Mouse (Mus musculus) telencephalon, adult 2 months (tissue): ENCODE measurements around the gene Hoxc9.

ENCODE experiments used
- DNase-seq: peaks from one replicate; pipeline ENCODE4 v3.0.0-alpha.2; 2011; ENCODE audit warnings: low read depth, low spot score

Hoxc9 gene

GRCm38 (mm10) chr15:102976631-102977422 lies 588 bp downstream of the Hoxc9 start:
- no peak for DNase-seq

DNA sequence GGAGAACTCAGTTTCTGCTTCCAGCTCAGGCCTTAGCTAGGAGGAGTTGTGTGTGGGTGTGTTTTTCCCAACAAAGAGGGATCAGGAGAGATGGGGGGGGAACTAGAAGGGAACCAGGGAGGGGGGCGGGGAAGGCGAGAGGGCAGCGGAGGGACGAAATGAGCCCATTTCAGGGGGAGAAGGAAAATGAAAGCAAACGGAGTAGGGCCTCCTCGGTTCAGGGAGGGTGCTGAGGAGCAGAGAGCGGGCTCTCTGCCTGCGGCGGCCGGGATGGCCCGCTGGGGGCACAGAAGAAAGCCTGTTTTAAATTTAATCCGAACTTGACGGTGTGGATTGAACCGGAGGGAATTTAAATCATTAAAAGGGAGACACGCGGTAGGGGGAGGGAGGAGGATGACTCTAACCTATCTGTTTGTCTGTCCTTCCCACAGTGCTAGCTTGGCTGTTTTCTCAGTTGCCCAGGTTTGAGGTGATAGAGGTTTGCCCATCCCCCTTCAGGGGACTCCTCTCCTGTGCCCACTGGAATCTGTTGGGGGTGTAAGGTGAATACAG lies 1.3 kb downstream of the Hoxc9 start:
- DNase-seq: no peak

DNA sequence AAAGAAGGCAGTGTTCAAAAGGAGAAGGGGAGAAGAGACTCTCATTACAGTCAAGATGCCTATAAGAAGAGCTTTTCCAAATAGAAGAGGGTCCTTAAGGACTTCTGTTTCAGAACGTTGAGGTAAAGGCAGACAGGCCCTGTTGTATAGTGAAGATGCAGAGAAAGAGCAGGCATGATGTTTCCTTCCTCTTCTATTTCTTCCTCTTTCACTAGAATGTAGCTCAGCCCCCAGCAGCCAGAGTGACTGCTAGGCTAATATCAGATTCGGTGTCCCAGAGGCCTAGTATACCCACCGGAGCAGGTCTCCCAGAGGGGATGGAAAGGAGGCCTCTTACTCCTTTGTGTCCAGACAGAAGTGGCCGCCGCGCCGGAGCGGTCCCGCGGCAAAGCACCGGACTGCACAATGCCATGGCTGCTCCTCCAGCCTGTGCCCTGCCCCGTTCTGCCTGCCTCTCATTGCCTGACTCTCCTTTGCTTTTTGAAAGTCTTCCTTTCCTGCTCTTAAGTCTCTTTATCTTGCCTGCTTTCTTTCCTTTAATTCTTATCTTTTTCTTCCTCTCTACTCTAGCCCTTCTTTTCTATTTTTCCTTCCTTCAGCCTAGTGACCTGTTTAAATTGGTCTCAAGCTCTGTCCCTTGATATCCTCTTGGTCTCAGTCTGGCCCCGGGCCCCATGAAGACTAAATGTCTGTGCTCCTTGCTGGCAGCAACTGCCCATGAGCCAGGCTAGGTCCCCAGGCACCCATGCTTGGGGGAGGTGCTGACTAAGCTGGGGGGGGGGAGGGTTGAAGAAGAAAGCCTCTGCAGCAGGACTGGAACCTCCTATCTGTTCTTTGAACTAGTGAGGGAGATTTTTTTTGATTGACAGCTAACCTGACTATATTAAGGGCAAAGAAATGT lies 2.6 kb downstream of the Hoxc9 start:
- no peak for DNase-seq

DNA sequence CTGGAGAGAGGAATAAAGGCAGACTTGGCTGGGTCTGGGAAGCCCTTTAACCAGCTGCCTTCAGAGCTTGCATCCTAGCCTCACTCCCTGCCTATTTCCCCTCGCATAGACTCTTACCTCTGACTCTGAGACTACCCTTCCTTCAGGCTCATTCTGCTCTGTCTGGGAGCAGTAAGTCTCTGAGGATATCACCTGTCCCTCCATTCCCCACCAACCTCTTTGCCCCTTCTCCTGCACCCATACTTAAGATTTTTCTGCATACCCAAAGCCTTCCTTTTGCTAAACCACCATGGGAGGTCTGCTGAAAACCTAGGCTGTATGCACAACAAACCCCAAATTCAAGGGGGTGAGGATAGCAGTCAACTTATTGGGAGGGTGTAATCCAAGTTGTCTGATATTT lies 3.7 kb downstream of the Hoxc9 start:
- no peak for DNase-seq

GRCm38 (mm10) chr15:102980352-102980751 lies 4.1 kb downstream of the Hoxc9 start:
- no peak for DNase-seq

GRCm38 (mm10) chr15:102980912-102981311 lies 4.7 kb downstream of the Hoxc9 start:
- DNase-seq: no peak

DNA sequence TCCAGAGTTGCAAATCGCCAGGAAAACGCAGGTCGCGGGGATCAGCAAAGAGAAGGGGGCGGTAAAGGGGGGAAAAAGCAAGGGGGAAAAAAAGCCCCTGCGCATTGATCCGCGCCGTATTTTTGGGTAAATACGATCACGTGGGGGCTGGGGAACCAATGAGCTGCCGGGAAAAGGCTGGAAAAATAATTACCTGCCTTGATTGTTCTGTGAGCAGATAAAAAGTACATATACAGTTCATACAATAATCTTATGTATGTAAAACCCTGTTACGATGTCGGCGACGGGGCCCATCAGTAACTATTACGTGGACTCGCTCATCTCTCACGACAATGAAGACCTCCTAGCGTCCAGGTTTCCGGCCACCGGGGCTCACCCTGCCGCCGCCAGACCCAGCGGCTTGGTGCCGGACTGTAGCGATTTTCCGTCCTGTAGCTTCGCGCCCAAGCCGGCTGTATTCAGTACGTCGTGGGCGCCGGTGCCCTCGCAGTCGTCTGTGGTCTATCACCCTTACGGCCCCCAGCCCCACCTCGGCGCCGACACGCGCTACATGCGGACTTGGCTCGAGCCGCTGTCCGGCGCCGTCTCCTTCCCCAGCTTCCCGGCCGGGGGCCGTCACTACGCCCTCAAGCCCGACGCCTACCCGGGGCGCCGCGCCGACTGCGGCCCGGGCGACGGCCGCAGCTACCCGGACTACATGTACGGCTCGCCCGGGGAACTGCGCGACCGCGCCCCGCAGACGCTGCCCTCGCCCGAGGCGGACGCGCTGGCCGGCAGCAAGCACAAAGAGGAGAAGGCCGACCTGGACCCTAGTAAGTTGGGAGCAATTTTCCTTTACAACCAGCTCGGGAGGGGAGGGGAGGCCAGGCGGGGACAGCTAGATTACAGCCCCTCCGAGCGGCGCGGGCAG lies 5.4 kb downstream of the Hoxc9 start:
- DNase-seq: no peak

DNA sequence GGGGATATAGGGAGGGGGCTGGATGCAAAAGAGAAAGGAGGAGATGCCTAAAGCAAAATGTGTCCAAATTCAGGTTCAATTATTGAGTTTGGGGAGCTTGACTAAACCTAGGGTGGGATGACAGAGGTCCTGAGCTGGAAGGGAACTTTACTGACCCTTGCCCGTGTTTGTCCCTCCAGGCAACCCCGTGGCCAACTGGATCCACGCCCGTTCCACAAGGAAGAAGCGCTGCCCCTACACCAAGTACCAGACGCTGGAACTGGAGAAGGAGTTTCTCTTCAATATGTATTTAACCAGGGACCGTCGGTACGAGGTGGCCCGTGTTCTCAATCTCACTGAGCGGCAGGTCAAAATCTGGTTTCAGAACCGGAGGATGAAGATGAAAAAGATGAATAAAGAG lies 7.5 kb downstream of the Hoxc9 start:
- DNase-seq: no peak

DNA sequence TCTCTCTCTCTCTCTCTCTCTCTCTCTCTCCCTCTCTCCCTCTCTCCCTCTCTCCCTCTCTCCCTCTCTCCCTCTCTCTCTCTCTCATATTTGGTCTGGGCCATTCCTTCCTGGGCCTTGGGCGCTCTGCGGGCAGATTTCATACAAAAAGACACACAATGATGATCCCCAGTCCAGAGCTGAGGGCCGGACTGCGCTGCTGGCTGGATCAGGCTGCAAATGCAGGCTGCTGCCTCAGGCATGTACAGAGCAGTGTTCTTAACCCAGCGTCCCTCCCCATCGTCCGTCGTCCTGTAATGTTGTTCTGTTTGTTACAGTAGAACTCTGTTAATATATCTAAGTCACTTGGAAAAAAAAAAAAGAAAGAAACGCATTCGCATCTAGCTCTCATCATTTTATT lies 8.3 kb downstream of the Hoxc9 start:
- DNase-seq: no peak

GRCm38 (mm10) chr15:102984925-102985324 lies 8.7 kb downstream of the Hoxc9 start:
- no peak for DNase-seq

GRCm38 (mm10) chr15:102987124-102987833 lies 11.0 kb downstream of the Hoxc9 start:
- DNase-seq: peak; percentile 32

DNA sequence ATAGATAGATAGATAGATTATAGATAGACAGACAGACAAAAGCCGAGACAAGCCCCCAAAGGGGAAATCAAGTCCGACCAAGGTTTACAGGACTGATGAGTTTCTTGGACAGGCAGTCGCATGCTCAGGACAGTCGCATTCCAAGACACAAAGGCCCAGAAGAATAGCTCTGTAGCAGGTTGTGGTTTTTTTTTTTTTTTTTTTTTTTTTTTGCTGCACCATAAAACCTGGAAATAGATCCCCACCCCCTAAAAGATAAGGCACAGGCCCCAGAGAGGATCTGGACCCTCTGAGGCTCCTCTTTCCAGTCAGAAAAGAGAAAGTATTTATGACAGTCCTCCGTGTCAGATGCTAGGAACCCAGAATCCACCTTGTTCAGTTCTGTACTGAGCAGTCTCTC lies 11.8 kb downstream of the Hoxc9 start:
- DNase-seq: no peak

DNA sequence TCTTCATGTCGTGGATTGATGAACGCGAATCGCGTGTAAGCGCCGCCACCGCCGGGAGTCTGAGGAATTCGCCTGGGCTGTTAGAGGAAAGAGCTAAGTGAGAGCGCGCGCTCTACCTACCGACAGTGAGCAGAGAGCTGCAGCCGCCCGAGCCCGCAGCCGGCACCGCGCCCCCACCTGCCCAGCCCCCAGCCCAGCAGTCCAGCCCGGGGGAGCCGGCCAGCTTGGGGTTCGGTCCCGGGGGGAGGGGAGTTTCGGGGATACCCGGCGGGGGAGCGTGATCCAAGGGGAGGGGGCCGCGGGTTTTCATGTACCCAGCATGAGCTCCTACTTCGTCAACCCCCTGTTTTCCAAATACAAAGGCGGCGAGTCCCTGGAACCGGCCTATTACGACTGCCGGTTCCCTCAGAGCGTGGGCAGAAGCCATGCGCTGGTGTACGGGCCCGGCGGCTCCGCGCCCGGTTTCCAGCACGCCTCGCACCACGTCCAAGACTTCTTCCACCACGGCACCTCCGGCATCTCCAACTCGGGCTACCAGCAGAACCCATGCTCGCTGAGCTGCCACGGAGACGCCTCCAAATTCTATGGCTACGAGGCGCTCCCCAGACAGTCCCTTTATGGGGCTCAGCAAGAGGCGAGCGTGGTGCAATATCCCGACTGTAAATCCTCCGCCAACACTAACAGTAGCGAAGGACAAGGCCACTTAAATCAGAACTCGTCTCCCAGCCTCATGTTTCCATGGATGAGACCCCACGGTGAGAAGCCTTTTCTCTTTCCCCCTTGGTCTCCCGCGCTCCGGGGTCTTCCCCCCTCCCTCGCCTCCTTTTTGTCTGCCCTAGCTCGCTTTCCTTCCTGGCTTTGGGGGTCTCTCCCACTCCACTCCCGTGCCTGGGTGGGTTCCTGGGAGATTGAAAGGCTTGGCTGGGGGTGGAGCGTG lies 14.5 kb downstream of the Hoxc9 start, which contains the start of gene Hoxc8:
Hoxc8 (plus strand) TSS at position 147 of the 937 bp plus-strand sequence.
- DNase-seq: no peak

GRCm38 (mm10) chr15:102991782-102992181 lies 15.5 kb downstream of the Hoxc9 start:
- DNase-seq: no peak

GRCm38 (mm10) chr15:102992206-102992605 lies 16.0 kb downstream of the Hoxc9 start:
- no peak for DNase-seq

DNA sequence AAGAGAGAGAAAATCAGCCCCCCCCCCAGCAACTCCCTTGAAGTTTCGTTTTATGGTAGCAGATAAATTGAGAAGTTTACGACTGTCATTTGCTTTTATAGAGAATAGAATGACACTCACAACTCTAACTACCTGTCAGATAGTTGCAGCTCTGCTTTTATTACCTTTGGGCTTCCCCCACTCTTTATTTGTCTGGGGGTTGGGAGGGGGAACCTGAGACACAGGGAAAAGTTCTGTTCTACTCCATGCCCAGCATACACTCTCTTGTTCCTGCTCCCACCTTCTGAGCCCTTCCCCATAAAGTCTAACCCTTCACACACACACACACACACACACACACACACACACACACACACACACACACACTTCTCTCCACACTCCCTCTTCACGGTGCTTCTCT lies 16.6 kb downstream of the Hoxc9 start:
- no peak for DNase-seq

DNA sequence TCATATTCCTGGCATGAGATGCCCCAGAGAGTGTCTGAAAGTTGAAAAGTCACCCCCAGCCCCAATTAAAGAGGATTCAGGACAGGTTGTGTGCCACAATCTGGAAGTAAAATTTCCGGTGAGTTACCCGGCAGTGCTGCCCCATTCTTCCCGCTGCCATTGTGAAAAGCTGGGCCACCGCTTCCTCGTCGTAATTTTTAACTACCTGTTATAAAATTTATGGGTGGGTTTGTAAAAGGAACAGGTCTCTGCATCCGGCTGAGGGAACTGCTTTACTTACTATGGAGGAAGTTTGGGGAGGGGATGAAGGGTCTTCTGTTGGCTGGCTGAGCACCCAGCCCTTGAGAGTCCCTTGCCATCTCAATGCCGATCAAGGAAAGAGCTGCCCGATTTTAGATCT lies 20.3 kb downstream of the Hoxc9 start:
- DNase-seq: no peak

DNA sequence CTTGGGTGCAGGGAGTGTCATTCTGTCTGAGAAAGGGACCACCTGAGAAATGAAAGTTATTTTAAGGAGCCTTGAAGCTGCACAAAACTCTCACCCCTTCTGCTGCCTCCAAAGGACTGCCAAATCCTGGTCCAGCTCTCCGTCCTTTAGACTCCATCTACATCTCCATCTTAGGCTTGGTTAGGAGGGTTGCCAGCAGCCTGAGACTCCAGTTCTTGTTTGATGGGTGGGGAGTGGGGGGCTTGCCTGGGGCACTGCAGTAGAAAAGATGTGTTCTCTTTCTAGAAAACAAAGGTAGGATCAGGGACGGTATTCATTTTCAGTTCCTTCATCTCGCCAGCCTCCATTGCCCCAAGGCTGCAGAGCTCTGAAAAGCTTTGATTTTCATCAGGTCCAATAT lies 21.2 kb downstream of the Hoxc9 start:
- no peak for DNase-seq

DNA sequence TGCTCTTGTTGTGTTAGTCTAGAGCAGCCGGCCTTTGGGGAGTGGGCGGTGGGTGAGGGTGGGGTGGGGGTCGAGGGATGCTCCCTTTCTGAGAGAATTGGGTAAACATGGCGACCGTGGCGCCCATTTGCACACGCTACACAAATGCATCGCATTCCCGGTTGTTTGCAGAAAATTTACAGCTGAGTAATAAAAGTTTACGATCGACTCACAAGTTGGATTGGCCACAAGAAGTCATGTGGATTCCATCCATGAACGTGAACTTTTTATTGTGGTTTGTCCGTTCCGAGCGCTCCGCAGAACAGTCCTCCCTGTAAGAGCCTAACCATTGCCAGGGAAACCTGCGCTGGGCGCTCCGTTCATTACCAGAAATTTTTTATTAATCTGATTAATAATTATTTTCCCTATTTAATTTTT lies 21.7 kb downstream of the Hoxc9 start, which contains the start of gene Hoxc6:
Hoxc6 (plus strand) TSS at position 319 of the 417 bp plus-strand sequence.
- DNase-seq: no peak
